Mouse (Mus musculus) midbrain, embryonic 10.5 days (tissue): ENCODE data around the gene Nptn. TPM values are rescaled to one million over a fixed set of nuclear protein-coding genes. Genes with fewer than 3 reads are reported as not detected.

Source experiments
- DNase-seq: peaks from one replicate; pipeline ENCODE4 v3.0.0-alpha.2; 2017; ENCODE audit warnings: low spot score
- H3K27ac ChIP-seq: fragments of 300-500 bp; sonication (generic); replicated peaks from 2 replicates; pipeline ENCODE4 v1.5.1; 2016; ENCODE audit warnings: mild to moderate bottlenecking
- H3K27me3 ChIP-seq: fragments of 300-500 bp; sonication (generic); 2 replicates; pipeline ENCODE4 v1.6.1; 2016; ENCODE audit warnings: low read depth, mild to moderate bottlenecking; ENCODE audit not compliant: poor library complexity, severe bottlenecking
- H3K36me3 ChIP-seq: fragments of 300-500 bp; sonication (generic); 2 replicates; pipeline ENCODE4 v1.6.1; 2016; ENCODE audit warnings: mild to moderate bottlenecking, moderate library complexity
- H3K4me1 ChIP-seq: fragments of 300-500 bp; sonication (generic); 2 replicates; pipeline ENCODE4 v1.6.1; 2016
- H3K4me3 ChIP-seq: fragments of 300-500 bp; sonication (generic); 2 replicates; pipeline ENCODE4 v1.5.1; 2016; ENCODE audit warnings: mild to moderate bottlenecking, moderate library complexity
- H3K9me3 ChIP-seq: fragments of 300-500 bp; sonication (generic); replicated peaks from 2 replicates; pipeline ENCODE4 v1.6.1; 2016; ENCODE audit warnings: mild to moderate bottlenecking
- WGBS: fragments of 180-500 bp; shearing (Covaris S2); methylation state at CpG from one replicate; pipeline ENCODE4 v1.1.7; 2016; 5-methylcytosine and 5-hydroxymethylcytosine counted together
- polyA plus RNA-seq: library from polyadenylated mRNA; unstranded; fragments of >200 nt; fragmentation: Nextera tagmentation; extraction: Ambion mirVana; gene quantifications from 2 replicates; pipeline ENCODE4 v1.2.1, GENCODE M21; 2016

The Nptn gene
- polyA plus RNA-seq = 52.5 and 55.2 TPM in 2 replicates

- H3K9me3 ChIP-seq = no peaks in the 10 kb centered on the region
- H3K4me1 ChIP-seq = peaks cover 21% of the 10 kb centered on the region
- no peaks in the 10 kb centered on the region for H3K36me3 ChIP-seq
- WGBS = 0% methylated on average over 36 of the region's 56 CpGs
- H3K4me3 ChIP-seq = peak within 1 kb of the TSS; percentile 93
- no peaks in the 10 kb centered on the region for H3K27me3 ChIP-seq
- H3K27ac ChIP-seq = peak within 1 kb of the TSS; percentile 95
- DNase-seq = peak; percentile 99
These were observed at the start of gene Nptn for GRCm38 (mm10) chr9:58581958-58582540. Nptn (plus strand) TSS chr9:58582240.

DNA sequence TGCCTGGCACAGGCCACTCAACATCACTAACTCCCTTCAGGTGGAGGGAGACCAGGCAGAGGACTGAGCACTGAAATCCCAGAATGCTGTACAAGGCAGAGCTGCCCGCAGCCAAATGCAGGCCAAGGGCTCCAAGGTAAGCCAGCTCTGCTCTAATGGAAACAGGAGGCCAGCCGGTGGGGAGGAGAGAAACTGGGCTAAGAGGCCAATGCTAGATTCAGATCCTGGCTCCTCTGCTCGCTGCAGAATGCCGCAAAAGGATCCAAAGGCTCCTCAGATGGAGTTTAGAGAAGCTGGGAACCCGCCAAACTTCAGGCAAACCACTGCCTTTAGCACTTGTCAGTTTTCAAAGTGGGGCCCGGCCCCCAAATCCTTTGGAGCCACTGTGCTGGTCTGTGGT lies 48.7 kb upstream of the Nptn start:
- no peak for DNase-seq
- Histone ChIP-seq H3K27me3 (no peaks in the 10 kb centered on the region), H3K36me3 (peaks cover 31% of the 10 kb centered on the region), H3K4me1 (peaks cover 6% of the 10 kb centered on the region; the same call in 1 of the 2 replicates), H3K27ac (no peak overlapping the region), H3K4me3 (no peak overlapping the region), H3K9me3 (no peaks in the 10 kb centered on the region)
- WGBS = 92% methylated on average over 6 of the region's 6 CpGs

DNA sequence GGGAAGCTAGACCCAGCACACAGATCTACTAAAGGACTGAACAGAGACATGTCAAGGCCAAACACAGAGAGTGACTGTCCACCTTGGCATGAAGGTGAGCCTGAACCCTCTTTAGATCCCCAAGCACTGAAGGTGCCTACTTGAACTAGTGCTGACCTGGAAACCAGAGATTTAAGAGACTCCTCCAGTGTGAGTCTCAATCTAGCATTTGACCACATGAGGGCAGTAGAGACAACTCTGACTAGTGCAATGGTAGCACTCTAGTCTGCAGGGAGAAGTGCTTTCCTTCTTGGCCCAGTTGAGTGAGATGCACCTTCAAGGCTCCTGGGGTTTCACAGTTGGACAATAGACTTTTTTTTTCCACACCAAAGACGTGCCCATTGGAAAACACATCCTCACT lies 47.3 kb upstream of the Nptn start:
- Histone ChIP-seq H3K27ac (no peak overlapping the region), H3K9me3 (no peaks in the 10 kb centered on the region), H3K36me3 (peaks cover 33% of the 10 kb centered on the region), H3K27me3 (no peaks in the 10 kb centered on the region), H3K4me3 (no peak overlapping the region), H3K4me1 (peaks cover 6% of the 10 kb centered on the region; the same call in 1 of the 2 replicates)
- 26% methylated on average over 1 of the region's 1 CpGs for WGBS
- peak; percentile 34 for DNase-seq

DNA sequence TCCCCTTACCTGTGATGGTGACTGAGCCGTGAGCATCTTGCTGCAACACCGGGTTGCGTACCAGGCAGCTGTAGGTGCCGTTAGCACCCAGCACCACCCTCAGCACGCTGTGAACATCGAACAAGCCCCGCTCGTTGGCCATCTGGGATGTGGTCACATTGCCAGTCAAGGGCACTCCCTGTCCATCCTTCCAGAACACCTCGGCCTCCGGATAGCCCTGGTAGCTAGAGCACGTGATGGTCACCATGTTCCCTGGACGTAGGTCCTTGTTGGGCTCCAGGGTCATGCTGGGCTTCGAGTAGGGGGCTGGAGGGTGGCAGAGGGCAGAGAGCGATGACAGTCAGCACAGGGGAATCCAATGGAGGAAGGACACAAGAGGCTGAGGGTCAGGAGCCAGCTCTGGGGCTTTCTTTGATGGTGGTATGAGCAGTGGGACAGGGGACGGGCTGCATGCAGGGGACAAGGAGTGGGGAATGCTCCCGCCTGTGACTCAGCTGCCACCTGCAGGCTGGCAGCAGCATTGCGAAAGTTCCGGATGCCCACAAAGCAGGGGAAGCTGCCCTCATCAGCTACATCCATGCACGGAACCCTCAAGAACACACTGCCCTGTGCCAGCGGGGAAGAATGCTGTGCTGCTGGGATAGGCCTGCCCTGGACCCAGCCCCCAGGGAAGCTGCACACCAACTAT lies 46.4 kb upstream of the Nptn start:
- WGBS = 77% methylated on average over 20 of the region's 20 CpGs
- Histone ChIP-seq H3K27me3 (no peaks in the 10 kb centered on the region), H3K36me3 (peaks cover 29% of the 10 kb centered on the region), H3K27ac (no peak overlapping the region), H3K4me1 (peaks cover 6% of the 10 kb centered on the region; the same call in 1 of the 2 replicates), H3K4me3 (no peak overlapping the region), H3K9me3 (no peaks in the 10 kb centered on the region)
- DNase-seq = peak; percentile 56

- 85% methylated on average over 3 of the region's 3 CpGs for WGBS
- no peaks in the 10 kb centered on the region for H3K27me3 ChIP-seq
- H3K36me3 ChIP-seq = peaks cover 27% of the 10 kb centered on the region
- H3K4me3 ChIP-seq = no peak overlapping the region
- DNase-seq = no peak
- no peak overlapping the region for H3K27ac ChIP-seq
- H3K4me1 ChIP-seq = peaks cover 10% of the 10 kb centered on the region
- H3K9me3 ChIP-seq = no peaks in the 10 kb centered on the region
These were observed 44.3 kb upstream of the Nptn start for GRCm38 (mm10) chr9:58537774-58538173.

DNA sequence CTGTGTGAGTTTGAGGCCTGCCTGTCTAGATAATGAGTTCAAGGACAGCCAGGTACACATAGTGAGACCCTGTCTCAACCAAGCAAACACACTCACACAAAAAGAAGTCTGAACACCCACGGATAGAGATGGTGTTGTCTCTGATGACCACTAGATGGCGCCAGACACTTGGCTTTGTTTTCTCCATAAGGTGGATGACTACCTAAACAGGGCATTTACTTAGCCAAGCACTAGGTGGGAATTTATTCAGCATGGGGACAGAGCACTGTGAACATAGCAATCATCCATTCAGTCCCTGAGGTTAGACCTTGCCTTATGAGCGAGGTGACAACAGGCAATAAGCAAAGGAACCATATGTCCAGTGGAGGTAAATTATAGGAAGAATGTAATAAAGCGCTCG lies 42.2 kb upstream of the Nptn start:
- H3K9me3 ChIP-seq = no peaks in the 10 kb centered on the region
- H3K27me3 ChIP-seq = no peaks in the 10 kb centered on the region
- WGBS = 51% methylated on average over 5 of the region's 5 CpGs
- H3K4me1 ChIP-seq = peaks cover 10% of the 10 kb centered on the region
- H3K36me3 ChIP-seq = peaks cover 25% of the 10 kb centered on the region
- H3K4me3 ChIP-seq = no peak overlapping the region
- H3K27ac ChIP-seq = no peak overlapping the region
- DNase-seq = peak; percentile 43

GRCm38 (mm10) chr9:58541895-58542338 lies 40.1 kb upstream of the Nptn start:
- no peak for DNase-seq
- Histone ChIP-seq H3K9me3 (no peaks in the 10 kb centered on the region), H3K36me3 (peaks cover 19% of the 10 kb centered on the region), H3K4me1 (peaks cover 7% of the 10 kb centered on the region), H3K27ac (peak overlapping the region; percentile 30), H3K27me3 (no peaks in the 10 kb centered on the region), H3K4me3 (no peak overlapping the region)
- 90% methylated on average over 6 of the region's 6 CpGs for WGBS

GRCm38 (mm10) chr9:58544879-58545324 lies 37.1 kb upstream of the Nptn start:
- peaks cover 25% of the 10 kb centered on the region for H3K4me1 ChIP-seq
- no peak overlapping the region for H3K27ac ChIP-seq
- H3K36me3 ChIP-seq = peaks cover 3% of the 10 kb centered on the region; the same call in 1 of the 2 replicates
- DNase-seq = no peak
- H3K4me3 ChIP-seq = no peak overlapping the region
- 83% methylated on average over 4 of the region's 4 CpGs for WGBS
- H3K27me3 ChIP-seq = no peaks in the 10 kb centered on the region
- H3K9me3 ChIP-seq = no peaks in the 10 kb centered on the region

GRCm38 (mm10) chr9:58545428-58545827 lies 36.6 kb upstream of the Nptn start:
- no peaks in the 10 kb centered on the region for H3K9me3 ChIP-seq
- DNase-seq = no peak
- no peak overlapping the region for H3K27ac ChIP-seq
- WGBS = 78% methylated on average over 6 of the region's 6 CpGs
- no peak overlapping the region for H3K4me3 ChIP-seq
- H3K4me1 ChIP-seq = peaks cover 25% of the 10 kb centered on the region
- no peaks in the 10 kb centered on the region for H3K27me3 ChIP-seq
- H3K36me3 ChIP-seq = peaks cover 1% of the 10 kb centered on the region; the same call in 1 of the 2 replicates

GRCm38 (mm10) chr9:58546630-58547360 lies 35.2 kb upstream of the Nptn start:
- peaks cover 26% of the 10 kb centered on the region for H3K4me1 ChIP-seq
- peak overlapping the region; percentile 34; the same call in 1 of the 2 replicates for H3K27ac ChIP-seq
- H3K4me3 ChIP-seq = no peak overlapping the region
- no peaks in the 10 kb centered on the region for H3K36me3 ChIP-seq
- no peaks in the 10 kb centered on the region for H3K9me3 ChIP-seq
- WGBS = 88% methylated on average over 11 of the region's 11 CpGs
- DNase-seq = no peak
- no peaks in the 10 kb centered on the region for H3K27me3 ChIP-seq

DNA sequence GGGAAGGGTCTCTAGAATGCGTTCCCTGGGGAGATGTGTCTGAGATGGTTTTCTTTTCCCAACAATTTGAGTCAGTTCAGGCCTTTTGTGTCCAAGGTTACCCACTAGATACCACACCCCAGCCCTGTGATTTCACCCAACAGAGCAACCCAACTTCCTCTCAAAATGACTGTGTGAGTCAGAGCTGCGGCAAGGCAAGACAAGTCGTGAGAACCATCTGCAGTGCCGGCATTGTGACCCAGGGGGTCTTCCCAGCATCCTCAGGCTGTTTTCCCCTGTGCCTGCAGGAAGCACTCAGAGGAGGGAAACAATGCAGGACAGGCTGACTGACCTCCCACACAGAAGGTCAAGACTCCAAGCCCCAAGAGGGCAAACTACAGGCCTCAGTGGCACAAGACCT lies 33.1 kb upstream of the Nptn start:
- Histone ChIP-seq H3K9me3 (no peaks in the 10 kb centered on the region), H3K27ac (0 out of 2 replicates have a peak overlapping the region, but pooled peaks have one; percentile 34), H3K27me3 (no peaks in the 10 kb centered on the region), H3K4me3 (no peak overlapping the region), H3K4me1 (peaks cover 36% of the 10 kb centered on the region), H3K36me3 (no peaks in the 10 kb centered on the region)
- DNase-seq = no peak
- WGBS = 51% methylated on average over 4 of the region's 4 CpGs

- Histone ChIP-seq H3K9me3 (no peaks in the 10 kb centered on the region), H3K36me3 (no peaks in the 10 kb centered on the region), H3K4me3 (no peak overlapping the region), H3K27me3 (no peaks in the 10 kb centered on the region), H3K27ac (no peak overlapping the region), H3K4me1 (peaks cover 44% of the 10 kb centered on the region)
- no peak for DNase-seq
- 86% methylated on average over 3 of the region's 3 CpGs for WGBS
These were observed 32.3 kb upstream of the Nptn start for GRCm38 (mm10) chr9:58549694-58550093.
